Mouse (Mus musculus) CD8-positive naive resting alpha-beta T cell, adult 2 months (primary cell): ENCODE data around the gene Ssxb3.
"Not testable (repeated sequence)": the region's sequence is repeated elsewhere in the genome, so short reads cannot be mapped to it uniquely, and the experiment has no call there.

Experiments used
- DNase-seq, 2 experiments: peaks; one replicate each; pipeline ENCODE4 v3.0.0; 2022; ENCODE audit warnings: low read depth in 2 of 2, low spot score in 2 of 2

Gene Ssxb3

GRCm38 (mm10) chrX:8591716-8592115 lies at the start of gene Ssxb3:
Gene Ssxb3, minus strand, starts transcription at chrX:8591816.
- not testable (repeated sequence) for DNase-seq

DNA sequence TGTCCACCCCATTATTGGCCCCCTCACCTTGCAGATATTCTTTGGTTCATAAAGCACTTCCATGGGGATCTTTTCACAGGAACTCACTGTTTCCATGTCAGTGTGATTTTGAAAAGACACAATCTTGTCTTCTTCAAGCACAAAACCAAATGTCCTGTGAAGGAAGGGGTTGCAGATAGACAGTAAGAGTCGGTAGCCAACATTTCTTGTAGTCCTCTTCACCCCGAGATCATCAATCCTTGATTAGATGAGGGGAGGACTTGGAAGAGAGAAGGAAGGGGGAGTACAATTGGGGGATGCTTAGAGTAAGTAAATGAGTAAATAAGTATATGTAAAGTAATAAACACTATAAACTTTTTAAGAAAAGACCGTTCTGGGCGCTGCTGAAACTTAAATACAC lies 43.5 kb downstream of the Ssxb3 start, which contains the start of gene Ssxb6:
TSS of gene Ssxb6 (minus strand) at position 101 of the 400 bp plus-strand sequence.
- DNase-seq, result not testable (repeated sequence)
